ENCODE assay signal across 9 mouse cellular contexts in genomic region chr11:116388841-116389480, GRCm38 (mm10). TPM values are rescaled to one million over a fixed set of nuclear protein-coding genes. Genes with fewer than 3 reads are reported as not detected.
A peak's percentile ranks its signal among the peaks of the same experiment; 100 is the strongest.
DNase-seq lines count a peak whose midpoint lies in the region; TF ChIP-seq lines count a peak whose summit lies in the region.
"Had no signal": no experiment of that assay in that cellular context is flagged by ENCODE, and none has a peak within 500 bp of the region (broad histone marks: within the 10 kb centered on the region; RNA-seq: fewer than 3 reads in every experiment).

No protein-coding gene starts in this region.

- 61% methylated on average over 14 of the region's 14 CpGs for WGBS in heart, adult 2 months
- WGBS in spleen, adult 2 months: 58% methylated on average over 14 of the region's 14 CpGs

- H3K9ac ChIP-seq in heart, adult 2 months (ENCODE audit: low read depth, low read length): peak overlapping the region; percentile 55

- intact Hi-C loops in left cerebral cortex, postnatal 36 days (cut with DNase I): no loop called here
- intact Hi-C loops in heart, adult 2 months (cut with DNase I): loop anchor here (5.0 kb wide), 1 partner anchor 58 kb away; no protein-coding TSS in a partner anchor

- no peak for TF ChIP-seq POLR2A in heart, adult 2 months (IDR thresholded peaks at IDR 0.05; ENCODE audit: insufficient read depth, low read depth, low read length)
- TF ChIP-seq POLR2A in spleen, adult 2 months (IDR thresholded peaks at IDR 0.05; ENCODE audit: low read depth, low read length): no peak

- H3K4me3 ChIP-seq in heart, adult 2 months: peak overlapping the region; percentile 22; the same call in 1 of the 2 replicates
- H3K4me3 ChIP-seq in spleen, adult 2 months (ENCODE audit: extremely low read depth, insufficient read depth, insufficient read length): no peak overlapping the region; the same call in 1 of the 2 replicates

- no peak for TF ChIP-seq EP300 in heart, adult 2 months (IDR thresholded peaks at IDR 0.05; ENCODE audit: insufficient read depth, low read depth, low read length)

- no peaks in the 10 kb centered on the region for H3K27me3 ChIP-seq in heart, adult 2 months (ENCODE audit: control insufficient read depth, insufficient read depth, low read length)
- H3K27me3 ChIP-seq in spleen, adult 2 months (ENCODE audit: control insufficient read depth, insufficient read depth, low read length): no peaks in the 10 kb centered on the region
- H3K27me3 ChIP-seq: Patski had no signal

- peak; percentile 41 for TF ChIP-seq CTCF in heart, adult 2 months (IDR thresholded peaks at IDR 0.05)
- TF ChIP-seq CTCF in spleen, adult 2 months (IDR thresholded peaks at IDR 0.05; ENCODE audit: extremely low read depth, insufficient read depth, insufficient read length, insufficient replicate concordance): no peak

- H3K36me3 ChIP-seq in heart, adult 2 months (ENCODE audit: control insufficient read depth, insufficient read depth, low read length): no peaks in the 10 kb centered on the region
- no peaks in the 10 kb centered on the region for H3K36me3 ChIP-seq in spleen, adult 2 months (ENCODE audit: control insufficient read depth, insufficient read depth, low read length)

- DNase-seq in left cerebral cortex, adult 18-20 months (ENCODE audit: low spot score in 2 of 2): peak; percentile 21 to 24
- DNase-seq in left cerebral cortex, postnatal 36 days (ENCODE audit: low spot score in 2 of 2): no peak
- peak; percentile 39 to 41 for DNase-seq in cerebellum, postnatal 36 days
- peak; percentile 28 to 55 for DNase-seq in heart, adult 2 months
- peak; percentile 73 for DNase-seq in kidney, adult 11 months
- peak; percentile 54 for DNase-seq in lung, adult 18-20 months
- DNase-seq in spleen, adult 2 months (ENCODE audit: low read depth in 1 of 2, low spot score in 2 of 2): peak in 1 of 2 experiments; percentile 70
- DNase-seq in layer of hippocampus, adult 11-12 months (ENCODE audit: low spot score): no peak

- H3K27ac ChIP-seq in heart, adult 2 months: peak overlapping the region; percentile 74
- H3K27ac ChIP-seq in spleen, adult 2 months (ENCODE audit: insufficient read depth, low read length): peak overlapping the region; percentile 90

- no peaks in the 10 kb centered on the region for H3K79me2 ChIP-seq in heart, adult 2 months (replicated peaks; ENCODE audit: control insufficient read depth, insufficient read depth, low read length)

- peaks cover 10% of the 10 kb centered on the region for H3K4me1 ChIP-seq in heart, adult 2 months (ENCODE audit: control insufficient read depth, insufficient read depth, low read length)
- H3K4me1 ChIP-seq in spleen, adult 2 months (ENCODE audit: control insufficient read depth, insufficient read depth, insufficient read length): peaks cover 2% of the 10 kb centered on the region; the same call in 1 of the 2 replicates

RNA-seq across cellular contexts. Expression of gene Rnf157, which starts 23.9 kb away (rescaled TPM):
- 100 to 1,000 TPM; 256 to 274 TPM for total RNA-seq in left cerebral cortex, adult 18-20 months (2021)
- total RNA-seq in left cerebral cortex, postnatal 36 days (2021): 100 to 1,000 TPM; 266 to 286 TPM
- total RNA-seq in heart, adult 2 months (2021): 1 to 10 TPM; 6.0 to 7.2 TPM
- 3.0 and 5.7 TPM in 2 replicates for polyA plus RNA-seq in heart, adult 2 months (2012; rRNA removed)
- polyA plus RNA-seq in spleen, adult 2 months (2012; rRNA removed): 10.7 and 16.2 TPM in 2 replicates

RNA-seq across cellular contexts. Expression of gene Ubald2, which starts 44.9 kb away (rescaled TPM):
- 10 to 100 TPM; 27.5 to 32.6 TPM for total RNA-seq in left cerebral cortex, adult 18-20 months (2021)
- 10 to 100 TPM; 27.5 to 31.8 TPM for total RNA-seq in left cerebral cortex, postnatal 36 days (2021)
- total RNA-seq in heart, adult 2 months (2021): 10 to 100 TPM; 29.2 to 34.1 TPM
- 45.5 and 80.1 TPM in 2 replicates for polyA plus RNA-seq in heart, adult 2 months (2012; rRNA removed)
- 152 and 245 TPM in 2 replicates for polyA plus RNA-seq in spleen, adult 2 months (2012; rRNA removed)

RNA-seq across cellular contexts. Expression of gene Foxj1, which starts 53.8 kb away (rescaled TPM):
- 1 to 10 TPM; 3.8 to 3.9 TPM for total RNA-seq in left cerebral cortex, adult 18-20 months (2021)
- total RNA-seq in left cerebral cortex, postnatal 36 days (2021): 1 to 10 TPM; 5.0 to 5.2 TPM
- not detected for total RNA-seq in heart, adult 2 months (2021)
- 5.1 TPM in 1 of 2 replicates, not detected in the other for polyA plus RNA-seq in heart, adult 2 months (2012; rRNA removed)
- 0.47 and 0.59 TPM in 2 replicates for polyA plus RNA-seq in spleen, adult 2 months (2012; rRNA removed)

Comparison
In these comparisons a context has a peak if more than half of its experiments do, and no peak if none do; other contexts are left out.
1. DNase-seq: peak in left cerebral cortex, adult 18-20 months (2 of 2), cerebellum, postnatal 36 days (2 of 2), heart, adult 2 months (2 of 2), kidney, adult 11 months (single experiment) and lung, adult 18-20 months (2 of 2); none in left cerebral cortex, postnatal 36 days (0 of 2) and layer of hippocampus, adult 11-12 months (single experiment).
2. RNA of gene Rnf157, which starts 23.9 kb away (total RNA-seq): 266 to 286 TPM in left cerebral cortex, postnatal 36 days and 256 to 274 TPM in left cerebral cortex, adult 18-20 months; 6.0 to 7.2 TPM in heart, adult 2 months; every median in the first group is over 10 times any median in the second.
3. RNA of gene Foxj1, which starts 53.8 kb away (total RNA-seq): 5.0 to 5.2 TPM in left cerebral cortex, postnatal 36 days and 3.8 to 3.9 TPM in left cerebral cortex, adult 18-20 months; not detected in heart, adult 2 months; every median in the first group is over 4 times any median in the second.